Mouse (Mus musculus): Measurements from ENCODE around the gene Smim20. TPM values are rescaled to one million over a fixed set of nuclear protein-coding genes. Genes with fewer than 3 reads are reported as not detected.

Smim20 gene
- polyA plus RNA-seq, 1 experiment from 2014 or later: 72.6 TPM

GRCm38 (mm10) chr5:53322471-53322870 lies 55.6 kb downstream of the Smim20 start:
- no peak for DNase-seq (ENCODE audit: extremely low spot score, low spot score)
- no peaks in the 10 kb centered on the region for H3K36me3 ChIP-seq (replicated peaks)
- H3K4me1 ChIP-seq: peaks cover 40% of the 10 kb centered on the region
- no peaks in the 10 kb centered on the region for H3K9me3 ChIP-seq
- WGBS: 85% methylated on average over 11 of the region's 11 CpGs
- peaks cover 15% of the 10 kb centered on the region for H3K27me3 ChIP-seq (ENCODE audit: poor library complexity, severe bottlenecking)
- no peak overlapping the region for H3K27ac ChIP-seq
- H3K4me3 ChIP-seq: no peak overlapping the region

GRCm38 (mm10) chr5:53323121-53323520 lies 56.2 kb downstream of the Smim20 start:
- Histone ChIP-seq H3K4me1 (peaks cover 40% of the 10 kb centered on the region), H3K9me3 (no peaks in the 10 kb centered on the region), H3K36me3 (replicated peaks) (no peaks in the 10 kb centered on the region), H3K27me3 (ENCODE audit: poor library complexity, severe bottlenecking) (peaks cover 15% of the 10 kb centered on the region), H3K4me3 (no peak overlapping the region), H3K27ac (no peak overlapping the region)
- no peak for DNase-seq (ENCODE audit: extremely low spot score, low spot score)
- 86% methylated on average over 7 of the region's 7 CpGs for WGBS

- Histone ChIP-seq H3K4me1 (peaks cover 38% of the 10 kb centered on the region), H3K27me3 (ENCODE audit: poor library complexity, severe bottlenecking) (peaks cover 15% of the 10 kb centered on the region), H3K4me3 (no peak overlapping the region), H3K36me3 (replicated peaks) (no peaks in the 10 kb centered on the region), H3K9me3 (no peaks in the 10 kb centered on the region), H3K27ac (no peak overlapping the region)
- WGBS: 62% methylated on average over 3 of the region's 3 CpGs
- no peak for DNase-seq (ENCODE audit: extremely low spot score, low spot score)
These were observed 57.4 kb downstream of the Smim20 start for GRCm38 (mm10) chr5:53324256-53324655.

- Histone ChIP-seq H3K27me3 (ENCODE audit: poor library complexity, severe bottlenecking) (peaks cover 15% of the 10 kb centered on the region), H3K4me3 (no peak overlapping the region), H3K4me1 (peaks cover 33% of the 10 kb centered on the region), H3K9me3 (no peaks in the 10 kb centered on the region), H3K36me3 (replicated peaks) (no peaks in the 10 kb centered on the region), H3K27ac (no peak overlapping the region)
- WGBS: 39% methylated on average over 6 of the region's 6 CpGs
- no peak for DNase-seq (ENCODE audit: extremely low spot score, low spot score)
These were observed 57.9 kb downstream of the Smim20 start for GRCm38 (mm10) chr5:53324791-53325190.

GRCm38 (mm10) chr5:53326023-53326422 lies 59.1 kb downstream of the Smim20 start:
- 5% methylated on average over 8 of the region's 8 CpGs for WGBS
- no peak overlapping the region for H3K4me3 ChIP-seq
- H3K9me3 ChIP-seq: no peaks in the 10 kb centered on the region
- no peaks in the 10 kb centered on the region for H3K36me3 ChIP-seq (replicated peaks)
- peak; percentile 74 for DNase-seq (ENCODE audit: extremely low spot score, low spot score)
- peaks cover 15% of the 10 kb centered on the region for H3K27me3 ChIP-seq (ENCODE audit: poor library complexity, severe bottlenecking)
- H3K27ac ChIP-seq: no peak overlapping the region
- H3K4me1 ChIP-seq: peaks cover 23% of the 10 kb centered on the region

- no peak overlapping the region for H3K27ac ChIP-seq
- no peak overlapping the region for H3K4me3 ChIP-seq
- no peaks in the 10 kb centered on the region for H3K9me3 ChIP-seq
- peaks cover 20% of the 10 kb centered on the region for H3K4me1 ChIP-seq
- H3K27me3 ChIP-seq (ENCODE audit: poor library complexity, severe bottlenecking): peaks cover 15% of the 10 kb centered on the region
- WGBS: 76% methylated on average over 5 of the region's 5 CpGs
- no peak for DNase-seq (ENCODE audit: extremely low spot score, low spot score)
- no peaks in the 10 kb centered on the region for H3K36me3 ChIP-seq (replicated peaks)
These were observed 59.6 kb downstream of the Smim20 start for GRCm38 (mm10) chr5:53326491-53326890.

Other genes with a start within 250 kb of the Smim20 start
- gene Slc34a2, start 229.0 kb upstream of the Smim20 start, polyA plus RNA-seq (2016; fragmentation: Nextera tagmentation; extraction: Ambion mirVana): not detected in 2 replicates
- gene Sel1l3, start 53.2 kb upstream of the Smim20 start, polyA plus RNA-seq (2016; fragmentation: Nextera tagmentation; extraction: Ambion mirVana): 1.9 and 3.3 TPM in 2 replicates
- 41.6 and 44.0 TPM in 2 replicates for gene Rbpj, start 199.1 kb downstream of the Smim20 start, polyA plus RNA-seq (2016; fragmentation: Nextera tagmentation; extraction: Ambion mirVana)